ENCODE assay signal across 8 mouse cellular contexts in genomic region chr2:153740500-153741436, GRCm38 (mm10). TPM values are rescaled to one million over a fixed set of nuclear protein-coding genes. Genes with fewer than 3 reads are reported as not detected.
DNase-seq lines count a peak whose midpoint lies in the region; ATAC-seq and TF ChIP-seq lines count a peak whose summit lies in the region.

Mapre1 (plus strand) TSS chr2:153741274.

- peak; percentile 99 for DNase-seq in CD4-positive helper T cell, adult 2 months (ENCODE audit: low read depth, low spot score)
- peak; percentile 97 for DNase-seq in brain, embryonic 18.5 days (ENCODE audit: low read depth, low spot score)
- DNase-seq in kidney, postnatal 0 days (ENCODE audit: low spot score): peak; percentile 99
- peak; percentile 100 for DNase-seq in liver, embryonic 11.5 days (ENCODE audit: low spot score)
- DNase-seq in naive thymus-derived CD4-positive, alpha-beta T cell, adult 2 months (ENCODE audit: low read depth): peak; percentile 99

- ATAC-seq in erythroid progenitor cell, adult 5-6 weeks (replicated peaks; ENCODE audit: low FRiP score, poor library complexity, severe bottlenecking): peak; percentile 98
- peak; percentile 99 for ATAC-seq in heart, embryonic 12.5 days (ENCODE audit: insufficient number of reproducible peaks, low FRiP score)
- ATAC-seq in kidney, postnatal 0 days (replicated peaks; ENCODE audit: low FRiP score, low read depth): peak; percentile 98
- peak; percentile 97 for ATAC-seq in liver, embryonic 11.5 days (replicated peaks; ENCODE audit: low FRiP score)
- ATAC-seq in stomach, embryonic 14.5 days (ENCODE audit: insufficient number of reproducible peaks, insufficient read depth, low FRiP score, low read depth): peak; percentile 98

- 9% methylated on average over 58 of the region's 58 CpGs for WGBS in heart, embryonic 12.5 days
- WGBS in kidney, postnatal 0 days: 11% methylated on average over 58 of the region's 58 CpGs
- 10% methylated on average over 58 of the region's 58 CpGs for WGBS in liver, embryonic 11.5 days
- WGBS in stomach, embryonic 14.5 days: 11% methylated on average over 58 of the region's 58 CpGs

- H3K4me3 ChIP-seq in heart, embryonic 12.5 days: peak within 1 kb of the TSS; percentile 94
- H3K4me3 ChIP-seq in kidney, postnatal 0 days (replicated peaks; ENCODE audit: low read depth, low read length): peak within 1 kb of the TSS; percentile 70
- peak within 1 kb of the TSS; percentile 90 for H3K4me3 ChIP-seq in liver, embryonic 11.5 days (ENCODE audit: low read depth, low read length)
- H3K4me3 ChIP-seq in stomach, embryonic 14.5 days (ENCODE audit: low read depth, low read length): peak within 1 kb of the TSS; percentile 65

- peaks cover 41% of the 10 kb centered on the region for H3K4me1 ChIP-seq in heart, embryonic 12.5 days (replicated peaks)
- peaks cover 13% of the 10 kb centered on the region for H3K4me1 ChIP-seq in kidney, postnatal 0 days (replicated peaks; ENCODE audit: insufficient read depth, low read length)
- peaks cover 26% of the 10 kb centered on the region for H3K4me1 ChIP-seq in liver, embryonic 11.5 days (replicated peaks; ENCODE audit: control insufficient read depth, insufficient read depth, low read length)
- H3K4me1 ChIP-seq in stomach, embryonic 14.5 days (ENCODE audit: control insufficient read depth, insufficient read depth, low read length): peaks cover 11% of the 10 kb centered on the region

- peak within 1 kb of the TSS; percentile 87 for H3K4me2 ChIP-seq in heart, embryonic 12.5 days
- peak within 1 kb of the TSS; percentile 65 for H3K4me2 ChIP-seq in kidney, postnatal 0 days (ENCODE audit: low read length)
- H3K4me2 ChIP-seq in liver, embryonic 11.5 days: peak within 1 kb of the TSS; percentile 91
- H3K4me2 ChIP-seq in stomach, embryonic 14.5 days (replicated peaks; ENCODE audit: low read depth, low read length): peak within 1 kb of the TSS; percentile 85

- H3K9ac ChIP-seq in heart, embryonic 12.5 days: peak within 1 kb of the TSS; percentile 96
- H3K9ac ChIP-seq in kidney, postnatal 0 days (ENCODE audit: low read depth, low read length): peak within 1 kb of the TSS; percentile 89
- H3K9ac ChIP-seq in liver, embryonic 11.5 days (ENCODE audit: low read depth, low read length): peak within 1 kb of the TSS; percentile 96
- H3K9ac ChIP-seq in stomach, embryonic 14.5 days (replicated peaks; ENCODE audit: low read depth, low read length): peak within 1 kb of the TSS; percentile 87

- no peaks in the 10 kb centered on the region for H3K27me3 ChIP-seq in heart, embryonic 12.5 days (replicated peaks)
- H3K27me3 ChIP-seq in kidney, postnatal 0 days (ENCODE audit: insufficient read depth, low read length): no peaks in the 10 kb centered on the region
- no peaks in the 10 kb centered on the region for H3K27me3 ChIP-seq in liver, embryonic 11.5 days (replicated peaks; ENCODE audit: control insufficient read depth, insufficient read depth, low read length)
- no peaks in the 10 kb centered on the region for H3K27me3 ChIP-seq in stomach, embryonic 14.5 days (ENCODE audit: control insufficient read depth, insufficient read depth, low read length)

- peak within 1 kb of the TSS; percentile 95 for H3K27ac ChIP-seq in heart, embryonic 12.5 days (ENCODE audit: poor library complexity, severe bottlenecking)
- H3K27ac ChIP-seq in kidney, postnatal 0 days: peak within 1 kb of the TSS; percentile 89
- H3K27ac ChIP-seq in liver, embryonic 11.5 days (ENCODE audit: low read depth, low read length): peak within 1 kb of the TSS; percentile 94
- H3K27ac ChIP-seq in stomach, embryonic 14.5 days (ENCODE audit: low read length): peak within 1 kb of the TSS; percentile 92

- no peaks in the 10 kb centered on the region for H3K36me3 ChIP-seq in heart, embryonic 12.5 days
- no peaks in the 10 kb centered on the region for H3K36me3 ChIP-seq in kidney, postnatal 0 days (ENCODE audit: insufficient read depth, low read length)
- H3K36me3 ChIP-seq in liver, embryonic 11.5 days (ENCODE audit: control insufficient read depth, insufficient read depth, low read length): no peaks in the 10 kb centered on the region; the same call in 1 of the 2 replicates
- 0 out of 2 replicates have a peak, but pooled peaks cover 3% of the 10 kb centered on the region for H3K36me3 ChIP-seq in stomach, embryonic 14.5 days (ENCODE audit: control insufficient read depth, insufficient read depth, low read length)

- no peak for TF ChIP-seq CTCF in kidney, postnatal 0 days (IDR thresholded peaks at IDR 0.05; ENCODE audit: low read depth)

- no peaks in the 10 kb centered on the region for H3K9me3 ChIP-seq in heart, embryonic 12.5 days (replicated peaks)
- no peaks in the 10 kb centered on the region for H3K9me3 ChIP-seq in kidney, postnatal 0 days (replicated peaks; ENCODE audit: low read length)
- H3K9me3 ChIP-seq in liver, embryonic 11.5 days (ENCODE audit: control insufficient read depth, low read length): no peaks in the 10 kb centered on the region
- no peaks in the 10 kb centered on the region for H3K9me3 ChIP-seq in stomach, embryonic 14.5 days (ENCODE audit: control insufficient read depth, low read depth, low read length)

RNA-seq across cellular contexts. Expression of gene Mapre1, which starts in this region (rescaled TPM):
- 75.0 and 109 TPM in 2 replicates for total RNA-seq in erythroid progenitor cell, adult 5-6 weeks (2015; ENCODE audit: low replicate concordance)
- total RNA-seq in erythroid progenitor cell, adult 5-6 weeks (2017; ENCODE audit: low replicate concordance): 87.6 and 151 TPM in 2 replicates
- 315 and 319 TPM in 2 replicates for polyA plus RNA-seq in heart, embryonic 12.5 days (2016; fragmentation: Nextera tagmentation; extraction: Ambion mirVana)
- 192 and 216 TPM in 2 replicates for polyA plus RNA-seq in kidney, postnatal 0 days (2015; fragmentation: Nextera tagmentation; extraction: Ambion mirVana)
- 235 and 274 TPM in 2 replicates for polyA plus RNA-seq in liver, embryonic 11.5 days (2014; fragmentation: Nextera tagmentation; extraction: Ambion mirVana)
- polyA plus RNA-seq in stomach, embryonic 14.5 days (2014; fragmentation: Nextera tagmentation; extraction: Ambion mirVana): 243 and 263 TPM in 2 replicates

Comparison
In these comparisons a context has a peak if more than half of its experiments do, and no peak if none do; other contexts are left out.
1. Peak in every context shown above with its lines: DNase-seq, ATAC-seq, H3K4me3 ChIP-seq and H3K27ac ChIP-seq.